Mouse (Mus musculus): ENCODE measurements around the gene Vps29.

Gene Vps29

GRCm38 (mm10) chr5:122401303-122401640 is 47.1 kb downstream of the Vps29 start:
- no peaks in the 10 kb centered on the region for H3K27me3 ChIP-seq (ENCODE audit: control insufficient read depth, insufficient read depth, low read length, poor library complexity, severe bottlenecking)
- peaks cover 17% of the 10 kb centered on the region; the same call in 1 of the 2 replicates for H3K36me3 ChIP-seq (ENCODE audit: control insufficient read depth, insufficient read depth, low read length, poor library complexity, severe bottlenecking)
- DNase-seq (ENCODE audit: low read depth, low spot score) = peak; percentile 67

- no peak for DNase-seq (ENCODE audit: low read depth, low spot score)
- peaks cover 22% of the 10 kb centered on the region for H3K36me3 ChIP-seq (ENCODE audit: control insufficient read depth, insufficient read depth, low read length, poor library complexity, severe bottlenecking)
- H3K27me3 ChIP-seq (ENCODE audit: control insufficient read depth, insufficient read depth, low read length, poor library complexity, severe bottlenecking) = no peaks in the 10 kb centered on the region
Observed at GRCm38 (mm10) chr5:122402160-122402559, 48.0 kb downstream of the Vps29 start.

GRCm38 (mm10) chr5:122402772-122403171 is 48.6 kb downstream of the Vps29 start:
- H3K27me3 ChIP-seq (ENCODE audit: control insufficient read depth, insufficient read depth, low read length, poor library complexity, severe bottlenecking) = no peaks in the 10 kb centered on the region
- H3K36me3 ChIP-seq (ENCODE audit: control insufficient read depth, insufficient read depth, low read length, poor library complexity, severe bottlenecking) = peaks cover 22% of the 10 kb centered on the region
- DNase-seq (ENCODE audit: low read depth, low spot score) = no peak

- Histone ChIP-seq H3K27me3 (ENCODE audit: control insufficient read depth, insufficient read depth, low read length, poor library complexity, severe bottlenecking) (no peaks in the 10 kb centered on the region), H3K36me3 (ENCODE audit: control insufficient read depth, insufficient read depth, low read length, poor library complexity, severe bottlenecking) (peaks cover 22% of the 10 kb centered on the region)
- DNase-seq (ENCODE audit: low read depth, low spot score) = no peak
Observed at GRCm38 (mm10) chr5:122403362-122403761, 49.2 kb downstream of the Vps29 start.

- no peak for DNase-seq (ENCODE audit: low read depth, low spot score)
- Histone ChIP-seq H3K36me3 (ENCODE audit: control insufficient read depth, insufficient read depth, low read length, poor library complexity, severe bottlenecking) (peaks cover 26% of the 10 kb centered on the region), H3K27me3 (ENCODE audit: control insufficient read depth, insufficient read depth, low read length, poor library complexity, severe bottlenecking) (no peaks in the 10 kb centered on the region)
Observed at GRCm38 (mm10) chr5:122405537-122405936, 51.4 kb downstream of the Vps29 start.

- H3K36me3 ChIP-seq (ENCODE audit: control insufficient read depth, insufficient read depth, low read length, poor library complexity, severe bottlenecking) = peaks cover 15% of the 10 kb centered on the region
- no peaks in the 10 kb centered on the region for H3K27me3 ChIP-seq (ENCODE audit: control insufficient read depth, insufficient read depth, low read length, poor library complexity, severe bottlenecking)
- no peak for DNase-seq (ENCODE audit: low read depth, low spot score)
Observed at GRCm38 (mm10) chr5:122409692-122410645, 55.8 kb downstream of the Vps29 start.

GRCm38 (mm10) chr5:122411892-122412291 is 57.7 kb downstream of the Vps29 start:
- DNase-seq (ENCODE audit: low read depth, low spot score) = no peak
- H3K27me3 ChIP-seq (ENCODE audit: control insufficient read depth, insufficient read depth, low read length, poor library complexity, severe bottlenecking) = no peaks in the 10 kb centered on the region
- peaks cover 8% of the 10 kb centered on the region for H3K36me3 ChIP-seq (ENCODE audit: control insufficient read depth, insufficient read depth, low read length, poor library complexity, severe bottlenecking)

GRCm38 (mm10) chr5:122412826-122413225 is 58.7 kb downstream of the Vps29 start:
- no peak for DNase-seq (ENCODE audit: low read depth, low spot score)
- Histone ChIP-seq H3K27me3 (ENCODE audit: control insufficient read depth, insufficient read depth, low read length, poor library complexity, severe bottlenecking) (no peaks in the 10 kb centered on the region), H3K36me3 (ENCODE audit: control insufficient read depth, insufficient read depth, low read length, poor library complexity, severe bottlenecking) (peaks cover 8% of the 10 kb centered on the region; the same call in 1 of the 2 replicates)

- Histone ChIP-seq H3K27me3 (ENCODE audit: control insufficient read depth, insufficient read depth, low read length, poor library complexity, severe bottlenecking) (no peaks in the 10 kb centered on the region), H3K36me3 (ENCODE audit: control insufficient read depth, insufficient read depth, low read length, poor library complexity, severe bottlenecking) (peaks cover 8% of the 10 kb centered on the region; the same call in 1 of the 2 replicates)
- DNase-seq (ENCODE audit: low read depth, low spot score) = no peak
Observed at GRCm38 (mm10) chr5:122414351-122414750, 60.2 kb downstream of the Vps29 start.

Data from splenic B cell, adult 2 months (primary cell).